Mouse (Mus musculus) MEL (cell line): Measurements from ENCODE around the gene Cnot6l.

Experiments
- CTCF ChIP-seq, 3 experiments: IDR thresholded peaks in 2 of 3; conservative IDR thresholded peaks in 1 of 3; 2 replicates each; pipeline ENCODE4 v1.5.1; 2011 to 2012; ENCODE audit warnings: low read length in 3 of 3, low read depth in 2 of 3, mild to moderate bottlenecking in 2 of 3, improper control_type of control experiment in 1 of 3, inconsistent platforms in 1 of 3, mixed read lengths in 1 of 3, moderate library complexity in 1 of 3; ENCODE audit not compliant: control insufficient read depth in 1 of 3, insufficient read depth in 1 of 3, poor library complexity in 1 of 3, severe bottlenecking in 1 of 3
- EP300 ChIP-seq, 2 experiments: IDR thresholded peaks; 2 replicates each; pipeline ENCODE4 v1.6.1; 2011; ENCODE audit warnings: improper control_type of control experiment in 2 of 2, low read length in 2 of 2, low read depth in 1 of 2, mild to moderate bottlenecking in 1 of 2
- GABPA ChIP-seq: IDR thresholded peaks from 2 replicates; pipeline ENCODE4 v1.6.1; 2012; ENCODE audit warnings: low read depth, mild to moderate bottlenecking, inconsistent platforms, low read length, improper control_type of control experiment, moderate library complexity
- GATA1 ChIP-seq: IDR thresholded peaks from 2 replicates; pipeline ENCODE4 v1.6.1; 2011; ENCODE audit warnings: low read depth, low read length, improper control_type of control experiment
- HCFC1 ChIP-seq: IDR thresholded peaks from 2 replicates; pipeline ENCODE4 v1.6.1; 2012; ENCODE audit warnings: low read depth, mild to moderate bottlenecking, inconsistent platforms, low read length, improper control_type of control experiment, moderate library complexity
- KAT2A ChIP-seq: conservative IDR thresholded peaks from 2 replicates; pipeline ENCODE4 v1.6.1; 2012; ENCODE audit warnings: low read depth, low read length, improper control_type of control experiment, inconsistent platforms
- MAX ChIP-seq: IDR thresholded peaks from 2 replicates; pipeline ENCODE4 v1.6.1; 2011; ENCODE audit warnings: low read length, improper control_type of control experiment
- POLR2A ChIP-seq, 2 experiments: IDR thresholded peaks; 2 replicates each; pipeline ENCODE4 v1.6.1; 2011 to 2012; ENCODE audit warnings: low read length in 2 of 2, mild to moderate bottlenecking in 2 of 2, control low read depth in 1 of 2, improper control_type of control experiment in 1 of 2, low read depth in 1 of 2, moderate library complexity in 1 of 2; ENCODE audit not compliant: control insufficient read depth in 1 of 2, insufficient read depth in 1 of 2, poor library complexity in 1 of 2
- POLR2AphosphoS5 ChIP-seq: IDR thresholded peaks from 2 replicates; pipeline ENCODE4 v1.6.1; 2012; ENCODE audit warnings: low read depth, borderline replicate concordance, mild to moderate bottlenecking, inconsistent platforms, low read length, moderate library complexity, mixed read lengths
- TAL1 ChIP-seq: IDR thresholded peaks from 2 replicates; pipeline ENCODE4 v1.6.1; 2012; ENCODE audit warnings: mild to moderate bottlenecking, inconsistent platforms, low read length, moderate library complexity, mixed read lengths
- USF1 ChIP-seq: IDR thresholded peaks from 2 replicates; pipeline ENCODE4 v1.6.1; 2014; ENCODE audit warnings: low read depth, mild to moderate bottlenecking, inconsistent platforms, low read length, improper control_type of control experiment, moderate library complexity
- ZC3H11A ChIP-seq: IDR thresholded peaks from 2 replicates; pipeline ENCODE4 v1.6.1; 2012; ENCODE audit warnings: low read depth, mild to moderate bottlenecking, inconsistent platforms, low read length, improper control_type of control experiment

DNA sequence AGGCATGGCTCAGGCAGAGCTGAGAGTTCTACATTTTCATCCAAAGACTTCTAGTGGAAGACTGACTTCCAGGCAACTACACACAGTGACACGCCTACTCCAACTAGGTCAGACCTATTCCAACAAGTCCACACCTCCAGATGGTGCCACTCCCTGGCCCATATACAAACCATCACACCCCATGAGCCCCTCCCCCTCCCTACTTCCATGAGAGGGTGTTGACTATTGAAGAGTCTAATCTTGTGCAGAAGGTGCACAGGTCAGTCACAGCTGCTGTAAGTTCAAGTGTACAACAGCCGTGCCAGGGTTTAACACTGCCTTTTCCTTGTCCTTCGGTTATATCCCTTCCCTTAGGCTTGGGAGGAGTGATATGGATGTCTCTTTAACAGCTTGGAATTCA, 121.5 kb downstream of the Cnot6l start:
- TF ChIP-seq ZC3H11A = no peak
- no peak for TF ChIP-seq POLR2A (IDR thresholded peaks at IDR 0.05; ENCODE audit: control insufficient read depth in 1 of 2, insufficient read depth in 1 of 2, low read depth in 1 of 2, low read length in 2 of 2, poor library complexity in 1 of 2)
- no peak for TF ChIP-seq KAT2A
- TF ChIP-seq USF1 = no peak
- TF ChIP-seq TAL1 = no peak
- TF ChIP-seq HCFC1 = no peak
- TF ChIP-seq GATA1 = no peak
- no peak for TF ChIP-seq EP300 (IDR thresholded peaks at IDR 0.05; ENCODE audit: low read depth in 1 of 2, low read length in 2 of 2)
- no peak for TF ChIP-seq POLR2AphosphoS5
- no peak for TF ChIP-seq CTCF (IDR thresholded peaks at IDR 0.05 in 2 of 3, conservative IDR thresholded peaks at IDR 0.05 in 1 of 3; ENCODE audit: control insufficient read depth in 1 of 3, insufficient read depth in 1 of 3, low read depth in 2 of 3, low read length in 3 of 3, poor library complexity in 1 of 3, severe bottlenecking in 1 of 3)
- no peak for TF ChIP-seq GABPA
- no peak for TF ChIP-seq MAX
